Mouse (Mus musculus): ENCODE results near the gene Tex48.

The Tex48 gene
- long read RNA-seq, experiment 1 = 0 reads
- long read RNA-seq, experiment 2 = 0 reads

GRCm38 (mm10) chr4:63622378-63622835 is at the start of gene Tex48:
Gene Tex48, minus strand, starts transcription at chr4:63622428.
- intact Hi-C loops (cut with DNase I) = no loop called here

GRCm38 (mm10) chr4:63668255-63668654 is 46.0 kb upstream of the Tex48 start:
- intact Hi-C loops (cut with DNase I) = no loop called here

- intact Hi-C loops (cut with DNase I) = no loop called here
These were observed 43.5 kb upstream of the Tex48 start for GRCm38 (mm10) chr4:63665738-63666137.

- intact Hi-C loops (cut with DNase I) = loop anchor here (2.0 kb wide), 1 partner anchor 26 kb away; no protein-coding TSS in a partner anchor
These were observed 41.1 kb upstream of the Tex48 start, which contains the start of gene Gm11214 for GRCm38 (mm10) chr4:63663279-63663678. Gene Gm11214, minus strand, starts transcription at chr4:63663379.

- intact Hi-C loops (cut with DNase I) = loop anchor here (2.0 kb wide), 1 partner anchor 27 kb away; no protein-coding TSS in a partner anchor
These were observed 39.6 kb upstream of the Tex48 start for GRCm38 (mm10) chr4:63661857-63662256.

GRCm38 (mm10) chr4:63661426-63661825 is 39.2 kb upstream of the Tex48 start:
- intact Hi-C loops (cut with DNase I) = no loop called here

GRCm38 (mm10) chr4:63659775-63660174 is 37.5 kb upstream of the Tex48 start:
- intact Hi-C loops (cut with DNase I) = no loop called here

- intact Hi-C loops (cut with DNase I) = no loop called here
These were observed 36.9 kb upstream of the Tex48 start for GRCm38 (mm10) chr4:63659086-63659485.

- intact Hi-C loops (cut with DNase I) = no loop called here
These were observed 32.2 kb upstream of the Tex48 start for GRCm38 (mm10) chr4:63654381-63654780.

GRCm38 (mm10) chr4:63643956-63644726 is 21.9 kb upstream of the Tex48 start:
- intact Hi-C loops (cut with DNase I) = no loop called here

GRCm38 (mm10) chr4:63639842-63640241 is 17.6 kb upstream of the Tex48 start:
- intact Hi-C loops (cut with DNase I) = no loop called here

GRCm38 (mm10) chr4:63638603-63639002 is 16.4 kb upstream of the Tex48 start:
- intact Hi-C loops (cut with DNase I) = no loop called here

GRCm38 (mm10) chr4:63633181-63633580 is 11.0 kb upstream of the Tex48 start:
- intact Hi-C loops (cut with DNase I) = no loop called here

- intact Hi-C loops (cut with DNase I) = no loop called here
These were observed 4.9 kb upstream of the Tex48 start for GRCm38 (mm10) chr4:63627111-63627510.

GRCm38 (mm10) chr4:63625563-63626080 is 3.4 kb upstream of the Tex48 start:
- intact Hi-C loops (cut with DNase I) = no loop called here

GRCm38 (mm10) chr4:63621861-63622260 is 367 bp downstream of the Tex48 start:
- intact Hi-C loops (cut with DNase I) = no loop called here

- intact Hi-C loops (cut with DNase I) = no loop called here
These were observed 13.8 kb downstream of the Tex48 start for GRCm38 (mm10) chr4:63608391-63608790.

- intact Hi-C loops (cut with DNase I) = no loop called here
These were observed 16.3 kb downstream of the Tex48 start for GRCm38 (mm10) chr4:63605968-63606367.

- intact Hi-C loops (cut with DNase I) = no loop called here
These were observed 16.7 kb downstream of the Tex48 start for GRCm38 (mm10) chr4:63605545-63605944.

GRCm38 (mm10) chr4:63604945-63605344 is 17.3 kb downstream of the Tex48 start, which contains the start of gene Gm11213:
Gene Gm11213, minus strand, starts transcription at chr4:63605261.
- intact Hi-C loops (cut with DNase I) = no loop called here

- intact Hi-C loops (cut with DNase I) = no loop called here
These were observed 21.0 kb downstream of the Tex48 start for GRCm38 (mm10) chr4:63601263-63601662.

GRCm38 (mm10) chr4:63600786-63601185 is 21.4 kb downstream of the Tex48 start:
- intact Hi-C loops (cut with DNase I) = no loop called here

- intact Hi-C loops (cut with DNase I) = no loop called here
These were observed 26.2 kb downstream of the Tex48 start for GRCm38 (mm10) chr4:63596010-63596409.

Data from adrenal gland (tissue).